Mouse (Mus musculus): ENCODE data around the gene AI481877.

GRCm38 (mm10) chr4:59185671-59186070 lies 46.9 kb upstream of the AI481877 start:
- TF ChIP-seq POLR2A (IDR thresholded peaks at IDR 0.05; ENCODE audit: insufficient read depth, low read length) (no peak), CTCF (IDR thresholded peaks at IDR 0.05; ENCODE audit: low read depth, low read length) (no peak), EP300 (IDR thresholded peaks at IDR 0.05; ENCODE audit: insufficient read depth, low read depth, low read length) (no peak)
